Mouse (Mus musculus) MEL (cell line): ENCODE results near the gene Fchsd2. TPM values are rescaled to one million over a fixed set of nuclear protein-coding genes. Genes with fewer than 3 reads are reported as not detected.

Experiments
- DNase-seq: peaks from one replicate; pipeline ENCODE4 v3.0.0; 2011; ENCODE audit warnings: low read depth, low spot score
- H3K27ac ChIP-seq: 2 replicates; pipeline ENCODE4 v1.5.1; 2012; ENCODE audit warnings: low read depth, mild to moderate bottlenecking, control low read depth, low read length, moderate library complexity; ENCODE audit not compliant: control insufficient read depth
- H3K27me3 ChIP-seq, 2 experiments: fragments of 150-350 bp in 1 of 2; sonication (generic) in 1 of 2; 2 replicates each; pipeline ENCODE4 v1.6.1; 2012; ENCODE audit warnings: low read length in 2 of 2, mild to moderate bottlenecking in 2 of 2, improper control_type of control experiment in 1 of 2, moderate library complexity in 1 of 2; ENCODE audit not compliant: insufficient read depth in 2 of 2, control insufficient read depth in 1 of 2
- H3K36me3 ChIP-seq, 2 experiments: 2 replicates each; pipeline ENCODE4 v1.6.1; 2012 to 2014; ENCODE audit warnings: low read length in 2 of 2, improper control_type of control experiment in 1 of 2, inconsistent platforms in 1 of 2, mild to moderate bottlenecking in 1 of 2; ENCODE audit not compliant: insufficient read depth in 2 of 2, control insufficient read depth in 1 of 2
- H3K4me1 ChIP-seq, 2 experiments: fragments of 150-350 bp in 1 of 2; sonication (generic) in 1 of 2; 2 replicates each; pipeline ENCODE4 v1.6.1; 2012; ENCODE audit warnings: low read length in 2 of 2, improper control_type of control experiment in 1 of 2, mild to moderate bottlenecking in 1 of 2; ENCODE audit not compliant: insufficient read depth in 2 of 2, control insufficient read depth in 1 of 2
- H3K4me3 ChIP-seq, 2 experiments: fragments of 150-350 bp in 1 of 2; sonication (generic) in 1 of 2; 2 replicates each; pipeline ENCODE4 v1.5.1; 2012; ENCODE audit warnings: low read depth in 2 of 2, low read length in 2 of 2, mild to moderate bottlenecking in 2 of 2, moderate library complexity in 2 of 2, control low read depth in 1 of 2, improper control_type of control experiment in 1 of 2; ENCODE audit not compliant: control insufficient read depth in 1 of 2, insufficient read depth in 1 of 2
- H3K79me2 ChIP-seq: 2 replicates; pipeline ENCODE4 v1.6.1; 2012; ENCODE audit warnings: mild to moderate bottlenecking, low read length, moderate library complexity; ENCODE audit not compliant: control insufficient read depth, poor library complexity, insufficient read depth
- H3K9ac ChIP-seq: 2 replicates; pipeline ENCODE4 v1.6.1; 2012; ENCODE audit warnings: low read depth, mild to moderate bottlenecking, control low read depth, low read length, moderate library complexity; ENCODE audit not compliant: control insufficient read depth, poor library complexity, severe bottlenecking
- H3K9me3 ChIP-seq: fragments of 150-350 bp; sonication (generic); replicated peaks from 2 replicates; pipeline ENCODE4 v1.6.1; 2012; ENCODE audit warnings: mild to moderate bottlenecking, low read length, improper control_type of control experiment, moderate library complexity; ENCODE audit not compliant: insufficient read depth
- BHLHE40 ChIP-seq: IDR thresholded peaks from 2 replicates; pipeline ENCODE4 v1.6.1; 2012; ENCODE audit warnings: low read depth, mild to moderate bottlenecking, inconsistent platforms, low read length, improper control_type of control experiment, borderline replicate concordance
- CHD1 ChIP-seq: IDR thresholded peaks from 2 replicates; pipeline ENCODE4 v1.6.1; 2012; ENCODE audit warnings: low read depth, mild to moderate bottlenecking, inconsistent platforms, low read length, improper control_type of control experiment
- EP300 ChIP-seq, 2 experiments: IDR thresholded peaks; 2 replicates each; pipeline ENCODE4 v1.6.1; 2011; ENCODE audit warnings: improper control_type of control experiment in 2 of 2, low read length in 2 of 2, low read depth in 1 of 2, mild to moderate bottlenecking in 1 of 2
- ETS1 ChIP-seq: IDR thresholded peaks from 2 replicates; pipeline ENCODE4 v1.6.1; 2012; ENCODE audit warnings: low read depth, mild to moderate bottlenecking, inconsistent platforms, low read length, improper control_type of control experiment, moderate library complexity
- GATA1 ChIP-seq: IDR thresholded peaks from 2 replicates; pipeline ENCODE4 v1.6.1; 2011; ENCODE audit warnings: low read depth, low read length, improper control_type of control experiment
- JUND ChIP-seq: IDR thresholded peaks from 2 replicates; pipeline ENCODE4 v1.6.1; 2011; ENCODE audit warnings: low read depth, mild to moderate bottlenecking, improper control_type of control experiment, low read length
- POLR2A ChIP-seq, 2 experiments: IDR thresholded peaks; 2 replicates each; pipeline ENCODE4 v1.6.1; 2011 to 2012; ENCODE audit warnings: low read length in 2 of 2, mild to moderate bottlenecking in 2 of 2, control low read depth in 1 of 2, improper control_type of control experiment in 1 of 2, low read depth in 1 of 2, moderate library complexity in 1 of 2; ENCODE audit not compliant: control insufficient read depth in 1 of 2, insufficient read depth in 1 of 2, poor library complexity in 1 of 2
- RCOR1 ChIP-seq: IDR thresholded peaks from 2 replicates; pipeline ENCODE4 v1.6.1; 2012; ENCODE audit warnings: low read depth, mild to moderate bottlenecking, inconsistent platforms, low read length, improper control_type of control experiment
- SIN3A ChIP-seq: IDR thresholded peaks from 2 replicates; pipeline ENCODE4 v1.6.1; 2012; ENCODE audit warnings: low read length, improper control_type of control experiment, inconsistent platforms
- SMC3 ChIP-seq: IDR thresholded peaks from 2 replicates; pipeline ENCODE4 v1.6.1; 2011; ENCODE audit warnings: low read depth, low read length, improper control_type of control experiment
- TAL1 ChIP-seq: IDR thresholded peaks from 2 replicates; pipeline ENCODE4 v1.6.1; 2012; ENCODE audit warnings: mild to moderate bottlenecking, inconsistent platforms, low read length, moderate library complexity, mixed read lengths
- TBP ChIP-seq: IDR thresholded peaks from 2 replicates; pipeline ENCODE4 v1.8.0; 2011; ENCODE audit warnings: low read depth, low read length, improper control_type of control experiment
- TCF12 ChIP-seq: IDR thresholded peaks from 2 replicates; pipeline ENCODE4 v1.6.1; 2014; ENCODE audit warnings: low read depth, mild to moderate bottlenecking, inconsistent platforms, low read length, improper control_type of control experiment, moderate library complexity
- polyA plus RNA-seq, 2 experiments: library from polyadenylated mRNA; stranded (reverse) in 1 of 2; unstranded in 1 of 2; fragments of >175 nt in 1 of 2; fragments of >200 nt in 1 of 2; gene quantifications; 2 replicates each; pipeline versions ENCODE4 v1.2.1 to v1.2.4; 2012; ENCODE audit warnings: low replicate concordance in 2 of 2, low read depth in 1 of 2; ENCODE audit not compliant: insufficient read length in 2 of 2, insufficient read depth in 1 of 2, missing spikeins in 1 of 2
- total RNA-seq: library from RNA; depleted of rRNA; stranded (reverse); fragments of 300-350 nt; gene quantifications from 2 replicates; pipeline ENCODE4 v1.2.3, GENCODE M21; 2012

The Fchsd2 gene
- total and polyA plus RNA-seq, 3 experiments, result 3.9 to 6.3 TPM; not detected in 1

GRCm38 (mm10) chr7:101316591-101317001 lies 223.9 kb downstream of the Fchsd2 start:
- no peaks in the 10 kb centered on the region for H3K27me3 ChIP-seq
- peak overlapping the region; percentile 46 for H3K27ac ChIP-seq

GRCm38 (mm10) chr7:101317014-101317413 lies 224.4 kb downstream of the Fchsd2 start, which contains the start of gene Stard10:
Stard10 (plus strand) TSS chr7:101317086.
- peak within 1 kb of the TSS; percentile 46 for H3K27ac ChIP-seq
- peaks cover 0 to 10% of the 10 kb centered on the region in 2 experiments; a peak in 2 of 4 replicates for H3K36me3 ChIP-seq
- H3K27me3 ChIP-seq, result no peaks in the 10 kb centered on the region
- DNase-seq, result no peak
- no peak within 1 kb of the TSS for H3K9ac ChIP-seq
- H3K4me1 ChIP-seq, result peaks cover 6 to 30% of the 10 kb centered on the region in 2 experiments
- no peak for TF ChIP-seq CHD1
- no peaks in the 10 kb centered on the region for H3K9me3 ChIP-seq
- no peak within 1 kb of the TSS for H3K4me3 ChIP-seq
- no peaks in the 10 kb centered on the region; the same call in 1 of the 2 replicates for H3K79me2 ChIP-seq

More at GRCm38 (mm10) chr7:101316591-101317001, 223.9 kb downstream of the Fchsd2 start:
- H3K9ac ChIP-seq, result no peak overlapping the region
- peaks cover 7 to 28% of the 10 kb centered on the region in 2 experiments for H3K4me1 ChIP-seq
- H3K9me3 ChIP-seq, result no peaks in the 10 kb centered on the region
- peaks cover 0 to 10% of the 10 kb centered on the region in 2 experiments; a peak in 2 of 4 replicates for H3K36me3 ChIP-seq
- TF ChIP-seq SIN3A, result 0 out of 2 replicates have a peak, but pooled peaks have one; percentile 20
- peak; percentile 83 to 85 for TF ChIP-seq EP300 (IDR thresholded peaks at IDR 0.05; ENCODE audit: low read depth in 1 of 2, low read length in 2 of 2)
- peak; percentile 69; the same call in 1 of the 2 replicates for TF ChIP-seq ETS1
- peak; percentile 78 for TF ChIP-seq GATA1
- peak; percentile 81 for TF ChIP-seq TCF12
- no peak for TF ChIP-seq BHLHE40
- TF ChIP-seq TAL1, result peak; percentile 74
- TF ChIP-seq RCOR1, result peak; percentile 57
- no peak for TF ChIP-seq JUND
- no peaks in the 10 kb centered on the region; the same call in 1 of the 2 replicates for H3K79me2 ChIP-seq
- peak; percentile 76 for DNase-seq
- H3K4me3 ChIP-seq, result no peak overlapping the region

- H3K36me3 ChIP-seq, result peaks cover 0 to 10% of the 10 kb centered on the region in 2 experiments; a peak in 2 of 4 replicates
- H3K4me1 ChIP-seq, result peaks cover 7 to 42% of the 10 kb centered on the region in 2 experiments
- no peak overlapping the region for H3K9ac ChIP-seq
- no peaks in the 10 kb centered on the region for H3K9me3 ChIP-seq
- no peak for DNase-seq
- no peaks in the 10 kb centered on the region; the same call in 1 of the 2 replicates for H3K79me2 ChIP-seq
- H3K27ac ChIP-seq, result no peak overlapping the region
- TF ChIP-seq RCOR1 (peak; percentile 27; the same call in 1 of the 2 replicates), POLR2A (IDR thresholded peaks at IDR 0.05; ENCODE audit: control insufficient read depth in 1 of 2, insufficient read depth in 1 of 2, low read depth in 1 of 2, low read length in 2 of 2, poor library complexity in 1 of 2) (no peak), TBP (peak; percentile 77), TCF12 (peak; percentile 26; the same call in 1 of the 2 replicates), EP300 (IDR thresholded peaks at IDR 0.05; ENCODE audit: low read depth in 1 of 2, low read length in 2 of 2) (peak in 1 of 2 experiments; percentile 52; a peak in 2 of 4 replicates), SMC3 (no peak), GATA1 (peak; percentile 35; the same call in 1 of the 2 replicates)
- TF ChIP-seq, all 39 proteins: peak for 5
- no peak overlapping the region for H3K4me3 ChIP-seq
- H3K27me3 ChIP-seq, result no peaks in the 10 kb centered on the region
Measured at GRCm38 (mm10) chr7:101318848-101319247, 226.2 kb downstream of the Fchsd2 start.
